Mouse (Mus musculus) liver, embryonic 15.5 days (tissue): ENCODE data around the gene Tmem200c. TPM values are rescaled to one million over a fixed set of nuclear protein-coding genes. Genes with fewer than 3 reads are reported as not detected.

Experiments
- ATAC-seq: fragments of 200-750 bp; cut with Nextera tagmentation; 2 replicates; pipeline ENCODE4 v1.8.0; 2017; ENCODE audit warnings: moderate number of reproducible peaks, mild to moderate bottlenecking, moderate library complexity; ENCODE audit not compliant: insufficient read depth
- H3K27ac ChIP-seq: fragments of 300-500 bp; sonication (generic); replicated peaks from 2 replicates; pipeline ENCODE4 v1.5.1; 2015; ENCODE audit warnings: mild to moderate bottlenecking, inconsistent platforms
- H3K27me3 ChIP-seq: fragments of 300-500 bp; sonication (generic); 2 replicates; pipeline ENCODE4 v1.6.1; 2015; ENCODE audit warnings: mild to moderate bottlenecking, inconsistent platforms
- H3K36me3 ChIP-seq: fragments of 300-500 bp; sonication (generic); replicated peaks from 2 replicates; pipeline ENCODE4 v1.6.1; 2015; ENCODE audit warnings: moderate library complexity, mild to moderate bottlenecking, inconsistent platforms
- H3K4me1 ChIP-seq: fragments of 300-500 bp; sonication (generic); replicated peaks from 2 replicates; pipeline ENCODE4 v1.6.1; 2015; ENCODE audit warnings: inconsistent platforms
- H3K4me2 ChIP-seq: fragments of 300-500 bp; sonication (generic); 2 replicates; pipeline ENCODE4 v1.6.1; 2015; ENCODE audit warnings: moderate library complexity, mild to moderate bottlenecking, inconsistent platforms
- H3K4me3 ChIP-seq: fragments of 300-500 bp; sonication (generic); replicated peaks from 2 replicates; pipeline ENCODE4 v1.5.1; 2015; ENCODE audit warnings: mild to moderate bottlenecking, inconsistent platforms
- H3K9ac ChIP-seq: fragments of 300-500 bp; sonication (generic); 2 replicates; pipeline ENCODE4 v1.6.1; 2015; ENCODE audit warnings: moderate library complexity, mild to moderate bottlenecking, inconsistent platforms
- H3K9me3 ChIP-seq: fragments of 300-500 bp; sonication (generic); replicated peaks from 2 replicates; pipeline ENCODE4 v1.6.1; 2016; ENCODE audit warnings: inconsistent platforms
- WGBS: fragments of 180-500 bp; shearing (Covaris S2); methylation state at CpG from one replicate; pipeline ENCODE4 v1.1.7; 2015; ENCODE audit warnings: mixed read lengths; ENCODE audit not compliant: insufficient replicate concordance; 5-methylcytosine and 5-hydroxymethylcytosine counted together
- polyA plus RNA-seq: library from polyadenylated mRNA; unstranded; fragments of >200 nt; fragmentation: Nextera tagmentation; extraction: Ambion mirVana; gene quantifications from 2 replicates; pipeline ENCODE4 v1.2.1, GENCODE M21; 2015

Gene Tmem200c
- not detected in 2 replicates for polyA plus RNA-seq

DNA sequence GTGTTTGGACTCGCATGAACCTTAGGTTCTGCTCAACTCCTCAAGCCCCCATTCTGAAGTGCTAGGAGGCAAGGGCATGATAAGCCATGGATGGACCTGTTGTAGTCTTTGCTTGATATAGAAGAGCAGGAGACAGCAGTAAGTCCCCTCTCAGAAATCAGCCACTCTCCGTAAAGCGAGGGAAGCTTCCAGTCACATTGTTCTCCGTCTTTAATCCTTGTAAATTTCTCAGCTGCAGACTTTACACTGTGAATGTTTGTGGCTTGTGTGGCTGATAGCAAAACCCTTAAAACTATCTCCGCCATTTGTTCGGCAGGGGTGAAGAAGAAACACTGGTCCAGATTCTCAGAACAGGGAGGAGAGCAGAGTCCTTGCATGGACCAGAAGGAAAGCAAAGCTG, at the start of gene Tmem200c:
TSS of gene Tmem200c (plus strand) at position 301 of the 400 bp plus-strand sequence.
- no peak within 1 kb of the TSS for H3K4me3 ChIP-seq
- H3K9me3 ChIP-seq: no peaks in the 10 kb centered on the region
- H3K9ac ChIP-seq: no peak within 1 kb of the TSS
- no peak within 1 kb of the TSS for H3K4me2 ChIP-seq
- 69% methylated on average over 6 of the region's 6 CpGs for WGBS
- H3K27ac ChIP-seq: no peak within 1 kb of the TSS
- no peak for ATAC-seq
- H3K4me1 ChIP-seq: no peaks in the 10 kb centered on the region
- H3K36me3 ChIP-seq: no peaks in the 10 kb centered on the region
- no peaks in the 10 kb centered on the region for H3K27me3 ChIP-seq

DNA sequence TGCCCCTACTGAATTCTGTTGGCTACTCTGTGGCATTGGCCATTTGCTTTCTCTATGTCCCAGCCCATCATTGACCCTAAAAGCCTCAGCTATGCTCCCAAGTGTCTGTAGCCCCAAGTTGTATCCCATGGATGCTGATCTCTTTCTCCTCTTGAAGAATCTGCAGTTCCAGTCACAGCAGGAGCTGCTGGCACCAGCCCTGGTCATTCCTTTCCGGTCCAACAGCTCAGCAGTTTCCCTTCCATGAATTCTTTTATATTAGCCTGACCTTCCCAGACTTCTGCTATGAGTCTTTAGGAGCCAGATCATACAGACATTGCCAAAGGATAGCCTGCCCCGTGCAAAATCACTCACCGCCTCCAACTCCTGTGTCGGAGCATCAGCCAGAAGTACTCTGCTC, 32.7 kb upstream of the Tmem200c start:
- no peaks in the 10 kb centered on the region for H3K27me3 ChIP-seq
- H3K9me3 ChIP-seq: no peaks in the 10 kb centered on the region
- ATAC-seq: no peak
- no peak overlapping the region for H3K4me2 ChIP-seq
- no peaks in the 10 kb centered on the region for H3K36me3 ChIP-seq
- H3K27ac ChIP-seq: no peak overlapping the region
- H3K4me1 ChIP-seq: no peaks in the 10 kb centered on the region
- H3K4me3 ChIP-seq: no peak overlapping the region
- 65% methylated on average over 4 of the region's 4 CpGs for WGBS
- H3K9ac ChIP-seq: no peak overlapping the region

DNA sequence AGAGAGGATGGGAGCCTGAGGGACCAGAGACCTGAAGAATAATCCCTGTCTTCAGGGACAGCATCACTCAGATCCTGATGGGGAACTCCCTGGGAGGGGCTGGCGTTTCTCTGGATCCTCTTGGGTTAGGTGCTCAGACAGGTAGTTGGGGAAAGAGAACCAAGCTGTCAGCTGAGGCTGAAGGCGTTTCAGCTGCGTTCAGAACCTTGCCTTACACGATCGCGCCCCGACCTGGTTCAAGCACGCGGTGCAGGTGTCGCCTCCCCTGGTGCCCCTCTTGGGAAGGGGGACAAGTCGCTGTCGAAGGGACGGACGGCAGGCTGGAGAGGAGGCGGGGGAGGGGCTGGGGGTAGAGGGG, 10.2 kb downstream of the Tmem200c start:
- ATAC-seq: no peak
- H3K4me3 ChIP-seq: no peak overlapping the region
- WGBS: 2% methylated on average over 15 of the region's 15 CpGs
- no peak overlapping the region for H3K9ac ChIP-seq
- H3K9me3 ChIP-seq: no peaks in the 10 kb centered on the region
- no peak overlapping the region for H3K27ac ChIP-seq
- H3K4me2 ChIP-seq: peak overlapping the region; percentile 24; the same call in 1 of the 2 replicates
- peaks cover 67% of the 10 kb centered on the region for H3K27me3 ChIP-seq
- H3K4me1 ChIP-seq: no peaks in the 10 kb centered on the region
- H3K36me3 ChIP-seq: no peaks in the 10 kb centered on the region

DNA sequence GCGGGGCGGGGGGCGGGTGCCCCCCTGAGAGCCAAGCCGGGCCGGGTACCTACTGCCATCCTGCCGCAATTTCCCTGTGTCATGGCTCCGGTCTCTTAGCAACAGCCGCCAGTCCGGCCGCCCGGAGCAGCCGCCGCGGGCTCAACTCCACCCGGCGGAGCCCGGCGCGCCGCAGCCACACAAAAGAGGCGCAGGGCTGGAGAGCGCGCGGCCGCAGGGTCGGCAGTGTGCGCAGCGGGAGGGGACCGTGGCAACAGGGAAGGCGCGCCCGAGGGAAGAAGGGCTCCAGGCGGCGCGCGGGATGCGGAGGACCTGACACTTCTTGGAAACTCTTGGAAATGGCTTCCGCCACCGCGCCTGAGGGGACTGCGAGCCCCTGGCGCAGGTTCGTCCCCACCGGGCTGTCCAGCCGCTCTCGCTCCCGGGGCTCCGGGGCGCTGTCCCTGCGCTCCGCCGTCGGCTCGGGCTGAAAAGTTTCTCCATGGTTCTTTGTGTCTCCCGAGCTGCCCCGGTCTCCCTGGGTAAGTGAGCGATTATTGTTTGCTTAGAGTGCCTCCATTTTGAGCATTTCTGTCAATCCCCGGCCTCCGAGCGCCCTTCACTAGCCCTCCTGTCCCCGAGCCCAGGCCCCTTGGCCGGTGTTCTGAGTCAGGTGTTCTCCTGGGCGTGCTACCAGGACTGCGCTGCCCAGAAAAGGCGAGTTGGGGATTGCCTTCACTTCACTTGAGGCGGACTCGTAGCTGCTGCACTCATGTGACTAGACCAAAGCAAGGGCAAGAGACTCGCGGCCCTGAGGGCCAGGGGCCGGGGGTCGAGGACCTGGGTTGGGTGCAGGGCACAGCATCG, 10.8 kb downstream of the Tmem200c start:
- no peaks in the 10 kb centered on the region for H3K36me3 ChIP-seq
- ATAC-seq: no peak
- H3K4me3 ChIP-seq: no peak overlapping the region
- no peaks in the 10 kb centered on the region for H3K9me3 ChIP-seq
- 1% methylated on average over 72 of the region's 72 CpGs for WGBS
- H3K4me2 ChIP-seq: peak overlapping the region; percentile 24
- H3K9ac ChIP-seq: no peak overlapping the region
- H3K4me1 ChIP-seq: no peaks in the 10 kb centered on the region
- H3K27me3 ChIP-seq: peaks cover 73% of the 10 kb centered on the region
- H3K27ac ChIP-seq: no peak overlapping the region

DNA sequence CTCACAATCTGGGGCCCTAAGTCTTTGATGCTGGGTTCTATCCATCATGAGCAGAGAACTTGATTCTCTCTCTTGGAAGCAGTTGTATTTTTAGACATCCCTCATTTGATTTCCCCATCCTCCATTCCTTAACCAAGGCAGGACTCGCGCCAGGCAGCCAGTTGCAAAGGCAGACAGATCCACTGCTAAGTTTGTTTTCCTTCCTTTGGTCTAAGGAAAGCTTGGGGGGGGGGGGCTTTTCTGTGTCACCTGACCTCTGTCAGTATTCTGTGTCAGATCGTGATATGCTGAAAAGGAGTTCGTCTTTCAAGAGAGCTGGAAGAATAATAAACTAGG, 11.4 kb downstream of the Tmem200c start:
- H3K4me3 ChIP-seq: no peak overlapping the region
- WGBS: 11% methylated on average over 4 of the region's 4 CpGs
- no peak overlapping the region for H3K4me2 ChIP-seq
- H3K9ac ChIP-seq: no peak overlapping the region
- H3K27me3 ChIP-seq: peaks cover 78% of the 10 kb centered on the region
- ATAC-seq: no peak
- H3K36me3 ChIP-seq: no peaks in the 10 kb centered on the region
- no peak overlapping the region for H3K27ac ChIP-seq
- H3K4me1 ChIP-seq: no peaks in the 10 kb centered on the region
- no peaks in the 10 kb centered on the region for H3K9me3 ChIP-seq

DNA sequence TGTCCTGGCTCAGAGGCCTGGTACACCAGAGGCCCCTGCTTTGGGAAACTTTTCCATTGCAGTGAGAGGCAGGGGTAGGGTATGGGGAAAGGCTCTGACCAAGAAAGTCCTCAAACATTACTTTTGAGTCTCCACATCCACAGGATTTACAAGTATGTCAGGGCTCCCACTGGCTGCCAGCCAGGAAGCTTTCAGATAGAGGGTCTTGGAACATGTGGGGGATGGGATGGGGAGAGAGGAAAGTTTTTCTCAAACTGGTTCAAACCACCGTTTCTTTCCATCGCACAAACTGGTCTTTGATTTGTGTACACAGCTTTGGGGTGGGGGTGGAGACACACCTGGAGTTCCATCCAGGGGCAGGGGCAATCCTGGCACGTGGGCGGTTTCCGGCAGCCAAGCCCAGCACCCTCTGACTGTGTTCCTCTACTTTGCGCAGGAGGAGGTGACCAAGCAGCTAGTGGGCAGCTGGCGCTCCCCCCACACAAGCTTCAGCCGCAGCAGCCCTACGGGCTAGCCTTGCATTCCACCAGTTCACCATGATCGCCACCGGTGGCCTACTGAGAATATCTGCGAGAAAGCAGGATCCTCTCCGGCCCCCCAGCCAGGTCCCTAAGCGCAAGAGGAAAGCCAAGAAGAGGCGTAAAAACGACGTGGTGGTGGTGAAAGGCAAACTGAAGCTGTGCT, 13.6 kb downstream of the Tmem200c start:
- 8% methylated on average over 17 of the region's 17 CpGs for WGBS
- no peak for ATAC-seq
- Histone ChIP-seq H3K4me3 (no peak overlapping the region), H3K27me3 (peaks cover 77% of the 10 kb centered on the region), H3K4me1 (no peaks in the 10 kb centered on the region), H3K36me3 (no peaks in the 10 kb centered on the region), H3K9ac (no peak overlapping the region), H3K9me3 (no peaks in the 10 kb centered on the region), H3K27ac (no peak overlapping the region), H3K4me2 (no peak overlapping the region)

DNA sequence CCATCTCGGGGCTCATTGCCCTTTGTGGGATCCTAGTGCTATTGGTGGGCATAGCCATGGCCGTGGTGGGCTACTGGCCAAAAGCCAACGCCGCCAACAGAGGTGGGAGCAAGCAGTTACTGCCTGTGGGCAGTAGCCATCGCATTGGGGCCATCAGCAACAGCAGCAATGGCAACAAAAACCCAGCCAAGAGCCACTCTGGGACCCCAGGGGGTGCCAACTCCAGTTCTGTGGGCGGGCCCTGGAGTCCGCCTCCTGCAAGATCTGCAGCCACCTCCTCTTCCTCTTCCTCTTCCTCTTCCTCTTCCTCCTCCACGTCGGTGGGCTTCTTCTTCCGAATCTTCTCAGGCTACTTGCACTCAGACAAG, 14.1 kb downstream of the Tmem200c start:
- H3K36me3 ChIP-seq: no peaks in the 10 kb centered on the region
- no peaks in the 10 kb centered on the region for H3K9me3 ChIP-seq
- no peak overlapping the region for H3K9ac ChIP-seq
- ATAC-seq: no peak
- H3K27ac ChIP-seq: no peak overlapping the region
- 7% methylated on average over 10 of the region's 10 CpGs for WGBS
- no peak overlapping the region for H3K4me3 ChIP-seq
- peaks cover 71% of the 10 kb centered on the region for H3K27me3 ChIP-seq
- no peaks in the 10 kb centered on the region for H3K4me1 ChIP-seq
- H3K4me2 ChIP-seq: no peak overlapping the region

DNA sequence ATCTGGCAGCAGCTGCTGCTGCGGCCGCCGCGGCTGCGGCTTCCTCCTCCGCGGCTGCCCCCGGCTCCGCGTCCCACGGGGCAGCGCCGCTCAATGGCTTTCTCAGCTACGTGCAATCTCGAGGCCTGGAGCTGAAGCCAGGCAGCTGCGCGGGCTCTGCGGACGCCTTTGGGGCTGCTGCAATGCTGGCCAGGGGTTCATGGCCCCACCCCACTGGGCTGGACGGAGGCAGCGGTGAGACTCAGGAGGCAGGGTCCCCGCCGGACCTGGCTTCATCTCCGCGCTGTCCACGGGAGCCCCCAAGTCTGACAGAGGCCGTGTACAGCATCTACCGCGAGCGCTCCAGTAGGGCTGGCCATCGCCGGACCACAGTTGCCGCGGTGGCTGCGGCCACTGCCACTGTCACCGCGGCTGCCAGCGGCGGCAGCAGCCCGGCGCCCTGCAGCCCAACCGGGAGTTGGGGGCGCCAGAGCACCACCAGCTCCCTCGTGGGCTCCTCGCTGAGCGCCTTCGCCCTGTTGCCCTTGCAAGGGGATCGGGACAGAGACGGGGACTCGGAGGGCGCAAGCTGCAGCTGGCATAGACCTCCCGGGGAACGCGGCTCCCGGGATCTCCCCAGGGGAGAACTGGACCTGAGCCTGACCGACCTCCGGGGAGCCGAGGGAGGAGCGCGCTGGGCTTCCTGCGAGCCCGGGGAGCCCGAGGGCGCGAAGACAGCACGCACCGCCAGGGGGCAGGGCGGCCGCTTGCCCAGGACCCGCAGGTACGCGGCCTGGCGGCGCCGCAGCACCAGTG, 14.9 kb downstream of the Tmem200c start:
- no peaks in the 10 kb centered on the region for H3K9me3 ChIP-seq
- H3K4me2 ChIP-seq: peak overlapping the region; percentile 56
- ATAC-seq: no peak
- no peaks in the 10 kb centered on the region for H3K4me1 ChIP-seq
- no peak overlapping the region for H3K9ac ChIP-seq
- peak overlapping the region; percentile 28 for H3K4me3 ChIP-seq
- 1% methylated on average over 72 of the region's 75 CpGs for WGBS
- H3K27ac ChIP-seq: no peak overlapping the region
- no peaks in the 10 kb centered on the region for H3K36me3 ChIP-seq
- peaks cover 64% of the 10 kb centered on the region for H3K27me3 ChIP-seq

DNA sequence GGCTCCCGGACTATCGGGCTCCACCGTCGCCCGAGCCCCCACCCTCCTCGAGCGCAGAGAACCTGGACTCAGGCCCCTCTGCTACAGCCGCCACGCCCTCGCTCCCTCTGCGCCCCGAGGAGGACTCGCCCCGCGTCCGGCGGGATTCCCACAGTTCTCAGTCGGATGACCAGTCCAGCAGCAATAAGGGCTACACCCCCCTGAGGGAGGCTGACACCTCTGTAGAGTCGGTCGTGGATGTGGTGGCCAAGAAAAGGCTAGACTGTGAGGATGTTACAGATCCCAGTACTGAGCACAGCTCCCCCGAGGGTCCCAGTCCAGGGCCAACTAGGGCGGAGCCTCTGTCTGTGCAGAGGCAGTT, 15.4 kb downstream of the Tmem200c start:
- Histone ChIP-seq H3K36me3 (no peaks in the 10 kb centered on the region), H3K9ac (no peak overlapping the region), H3K4me3 (peak overlapping the region; percentile 28), H3K27ac (no peak overlapping the region), H3K27me3 (peaks cover 58% of the 10 kb centered on the region), H3K9me3 (no peaks in the 10 kb centered on the region), H3K4me1 (no peaks in the 10 kb centered on the region), H3K4me2 (peak overlapping the region; percentile 56)
- WGBS: 6% methylated on average over 22 of the region's 22 CpGs
- no peak for ATAC-seq

DNA sequence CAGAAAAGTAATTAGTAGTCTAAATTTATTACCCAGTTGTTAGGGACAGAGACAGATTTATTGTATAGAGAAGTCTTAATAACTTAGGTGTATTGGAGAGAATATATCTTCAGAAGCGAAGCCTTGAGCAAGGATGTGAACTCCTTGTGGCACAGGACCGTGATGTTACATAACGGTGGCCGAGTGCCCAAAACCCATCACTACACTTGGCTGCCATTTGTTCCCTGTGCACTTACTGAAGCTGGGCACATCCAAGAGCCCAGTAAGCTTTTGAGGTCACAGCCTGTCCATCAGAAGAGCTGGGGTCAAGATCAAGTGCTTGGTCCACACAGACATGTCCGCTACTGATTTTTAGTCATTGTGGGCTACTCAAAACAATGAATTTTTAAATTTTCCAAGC, 19.5 kb downstream of the Tmem200c start:
- no peaks in the 10 kb centered on the region for H3K36me3 ChIP-seq
- ATAC-seq: no peak
- H3K9me3 ChIP-seq: no peaks in the 10 kb centered on the region
- peaks cover 18% of the 10 kb centered on the region for H3K27me3 ChIP-seq
- no peak overlapping the region for H3K4me3 ChIP-seq
- no peak overlapping the region for H3K4me2 ChIP-seq
- no peak overlapping the region for H3K27ac ChIP-seq
- no peaks in the 10 kb centered on the region for H3K4me1 ChIP-seq
- WGBS: 66% methylated on average over 5 of the region's 5 CpGs
- H3K9ac ChIP-seq: no peak overlapping the region

DNA sequence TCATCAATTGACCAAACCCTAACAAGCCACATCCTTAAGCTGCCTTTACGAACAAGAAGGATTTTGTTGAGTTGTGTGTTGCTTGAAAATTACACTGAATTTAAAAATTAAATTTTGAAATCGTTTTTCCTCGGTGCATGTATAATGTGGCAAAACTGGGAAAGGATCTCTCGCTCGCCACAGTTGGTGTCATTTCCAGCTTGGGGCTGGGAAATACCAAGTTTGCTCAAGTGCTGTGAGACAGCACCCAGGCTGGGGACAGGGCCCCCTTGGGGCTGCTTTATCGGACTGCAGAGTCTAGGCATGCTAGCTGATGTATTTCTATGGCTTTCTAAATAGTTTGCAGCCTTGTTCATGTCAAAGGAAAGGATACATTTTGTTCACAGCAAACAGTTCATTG, 22.3 kb downstream of the Tmem200c start:
- no peak for ATAC-seq
- Histone ChIP-seq H3K36me3 (no peaks in the 10 kb centered on the region), H3K27me3 (no peaks in the 10 kb centered on the region), H3K4me3 (no peak overlapping the region), H3K27ac (no peak overlapping the region), H3K9ac (no peak overlapping the region), H3K4me1 (no peaks in the 10 kb centered on the region), H3K9me3 (no peaks in the 10 kb centered on the region), H3K4me2 (no peak overlapping the region)
- 56% methylated on average over 6 of the region's 6 CpGs for WGBS
